Mouse (Mus musculus) inflammation-experienced regulatory T-cells, adult 6 months (primary cell): ENCODE measurements around the gene Strbp. TPM values are rescaled to one million over a fixed set of nuclear protein-coding genes. Genes with fewer than 3 reads are reported as not detected.
A peak's percentile ranks its signal among the peaks of the same experiment; 100 is the strongest.

Source experiments
- ATAC-seq: one replicate; pipeline ENCODE4 v1.8.0; 2017
- polyA plus RNA-seq, 3 experiments: library from polyadenylated mRNA; unstranded; fragments of 100-300 nt; shearing (Covaris generic); gene quantifications; one replicate each; pipeline ENCODE4 v1.2.1; 2017

Strbp gene
- polyA plus RNA-seq, 3 experiments from 2014 or later = 7.4 to 10.1 (median 9.3) TPM

GRCm38 (mm10) chr2:37702301-37703172 lies 1.1 kb downstream of the Strbp start:
- no peak for ATAC-seq

GRCm38 (mm10) chr2:37689064-37689615 lies 14.5 kb downstream of the Strbp start:
- ATAC-seq = no peak

GRCm38 (mm10) chr2:37687031-37687430 lies 16.6 kb downstream of the Strbp start:
- ATAC-seq = no peak

GRCm38 (mm10) chr2:37684864-37685263 lies 18.8 kb downstream of the Strbp start:
- no peak for ATAC-seq

GRCm38 (mm10) chr2:37682197-37682811 lies 21.4 kb downstream of the Strbp start:
- ATAC-seq = no peak

GRCm38 (mm10) chr2:37651086-37651485 lies 52.6 kb downstream of the Strbp start:
- no peak for ATAC-seq

GRCm38 (mm10) chr2:37649590-37649989 lies 54.1 kb downstream of the Strbp start:
- no peak for ATAC-seq

GRCm38 (mm10) chr2:37648966-37649365 lies 54.7 kb downstream of the Strbp start:
- no peak for ATAC-seq

- no peak for ATAC-seq
Observed at GRCm38 (mm10) chr2:37623343-37623742, 80.3 kb downstream of the Strbp start.

- no peak for ATAC-seq
Observed at GRCm38 (mm10) chr2:37587919-37588318, 115.7 kb downstream of the Strbp start.

- no peak for ATAC-seq
Observed at GRCm38 (mm10) chr2:37578185-37578584, 125.5 kb downstream of the Strbp start.

- no peak for ATAC-seq
Observed at GRCm38 (mm10) chr2:37576661-37577060, 127.0 kb downstream of the Strbp start.

GRCm38 (mm10) chr2:37572141-37572540 lies 131.5 kb downstream of the Strbp start:
- no peak for ATAC-seq

GRCm38 (mm10) chr2:37570703-37571102 lies 133.0 kb downstream of the Strbp start:
- no peak for ATAC-seq

- no peak for ATAC-seq
Observed at GRCm38 (mm10) chr2:37569888-37570287, 133.8 kb downstream of the Strbp start.

GRCm38 (mm10) chr2:37566035-37566434 lies 137.6 kb downstream of the Strbp start:
- ATAC-seq = peak; percentile 21

GRCm38 (mm10) chr2:37565579-37565978 lies 138.1 kb downstream of the Strbp start:
- peak; percentile 82 for ATAC-seq

- no peak for ATAC-seq
Observed at GRCm38 (mm10) chr2:37556366-37556765, 147.3 kb downstream of the Strbp start.

GRCm38 (mm10) chr2:37549346-37550012 lies 154.2 kb downstream of the Strbp start:
- no peak for ATAC-seq

- no peak for ATAC-seq
Observed at GRCm38 (mm10) chr2:37531639-37532038, 172.0 kb downstream of the Strbp start.

- ATAC-seq = no peak
Observed at GRCm38 (mm10) chr2:37530766-37531165, 172.9 kb downstream of the Strbp start.

GRCm38 (mm10) chr2:37529397-37529796 lies 174.3 kb downstream of the Strbp start:
- ATAC-seq = no peak

- ATAC-seq = no peak
Observed at GRCm38 (mm10) chr2:37527587-37527986, 176.1 kb downstream of the Strbp start.
